Mouse (Mus musculus): ENCODE measurements around the gene Pitpna.

The Pitpna gene

GRCm38 (mm10) chr11:75657841-75658240 is 69.9 kb downstream of the Pitpna start:
- no peak for DNase-seq (ENCODE audit: low spot score in 2 of 2)

- no peak for DNase-seq (ENCODE audit: low spot score in 2 of 2)
Observed at GRCm38 (mm10) chr11:75658311-75658710, 70.4 kb downstream of the Pitpna start.

- DNase-seq (ENCODE audit: low spot score in 2 of 2), result no peak
Observed at GRCm38 (mm10) chr11:75658996-75659750, 71.3 kb downstream of the Pitpna start.

- DNase-seq (ENCODE audit: low spot score in 2 of 2), result no peak
Observed at GRCm38 (mm10) chr11:75660081-75660590, 72.2 kb downstream of the Pitpna start.

- DNase-seq (ENCODE audit: low spot score in 2 of 2), result no peak
Observed at GRCm38 (mm10) chr11:75660941-75661800, 73.3 kb downstream of the Pitpna start.

- no peak for DNase-seq (ENCODE audit: low spot score in 2 of 2)
Observed at GRCm38 (mm10) chr11:75662131-75662530, 74.2 kb downstream of the Pitpna start.

GRCm38 (mm10) chr11:75666296-75666695 is 78.4 kb downstream of the Pitpna start:
- no peak for DNase-seq (ENCODE audit: low spot score in 2 of 2)

GRCm38 (mm10) chr11:75668621-75669020 is 80.7 kb downstream of the Pitpna start:
- DNase-seq (ENCODE audit: low spot score in 2 of 2), result no peak

GRCm38 (mm10) chr11:75669176-75669852 is 81.4 kb downstream of the Pitpna start:
- DNase-seq (ENCODE audit: low spot score in 2 of 2), result no peak

GRCm38 (mm10) chr11:75669853-75670200 is 81.9 kb downstream of the Pitpna start:
- DNase-seq (ENCODE audit: low spot score in 2 of 2), result peak; percentile 19 to 24

GRCm38 (mm10) chr11:75671426-75672180 is 83.7 kb downstream of the Pitpna start:
- no peak for DNase-seq (ENCODE audit: low spot score in 2 of 2)

GRCm38 (mm10) chr11:75673411-75673810 is 85.5 kb downstream of the Pitpna start:
- DNase-seq (ENCODE audit: low spot score in 2 of 2), result no peak

GRCm38 (mm10) chr11:75674875-75675274 is 87.0 kb downstream of the Pitpna start:
- DNase-seq (ENCODE audit: low spot score in 2 of 2), result no peak

GRCm38 (mm10) chr11:75677881-75678746 is 90.2 kb downstream of the Pitpna start:
- DNase-seq (ENCODE audit: low spot score in 2 of 2), result no peak

All from natural killer cell, adult 2 months (primary cell).